Mouse (Mus musculus): ENCODE measurements around the gene Apba2.

The Apba2 gene

DNA sequence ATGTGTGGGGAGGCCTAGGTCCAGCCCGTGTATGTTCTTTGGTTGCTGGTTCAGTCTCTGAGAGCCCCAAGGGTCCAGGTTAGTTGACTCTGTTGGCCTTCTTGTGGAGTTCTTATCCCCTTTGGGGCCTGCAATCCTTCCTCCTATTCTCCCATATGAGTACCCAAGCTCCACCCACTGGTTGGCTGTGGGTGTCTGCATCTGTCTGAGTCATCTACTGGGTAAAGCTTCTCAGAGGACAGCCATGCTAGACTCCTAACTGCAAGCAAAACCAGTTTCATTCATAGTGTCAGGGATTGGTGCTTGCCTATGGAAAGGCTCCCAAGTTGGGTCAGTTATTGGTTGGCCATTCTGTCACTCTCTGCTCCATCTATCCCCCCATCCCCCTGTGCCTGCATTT is 29.8 kb downstream of the Apba2 start:
- no peak for DNase-seq (ENCODE audit: low spot score in 2 of 2)

DNA sequence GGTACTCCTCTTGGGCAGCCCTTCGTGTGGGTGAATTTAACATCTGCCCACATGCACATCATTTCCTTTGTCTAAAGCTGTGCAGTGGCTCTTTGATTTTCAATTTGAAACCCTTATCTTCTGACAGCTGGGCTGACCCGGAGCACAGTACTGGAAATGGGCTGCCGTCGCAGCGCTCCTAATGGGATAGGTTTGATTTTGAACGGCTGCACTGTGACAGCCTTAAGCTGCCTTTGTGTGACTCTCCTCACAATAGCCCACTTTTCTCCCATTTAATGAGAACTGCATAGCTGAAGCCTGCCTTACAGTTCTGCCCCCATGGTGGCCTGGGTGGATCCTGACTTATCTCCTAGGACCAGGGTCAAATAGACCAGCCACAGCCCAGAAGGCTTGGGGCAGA is 31.9 kb downstream of the Apba2 start:
- no peak for DNase-seq (ENCODE audit: low spot score in 2 of 2)

DNA sequence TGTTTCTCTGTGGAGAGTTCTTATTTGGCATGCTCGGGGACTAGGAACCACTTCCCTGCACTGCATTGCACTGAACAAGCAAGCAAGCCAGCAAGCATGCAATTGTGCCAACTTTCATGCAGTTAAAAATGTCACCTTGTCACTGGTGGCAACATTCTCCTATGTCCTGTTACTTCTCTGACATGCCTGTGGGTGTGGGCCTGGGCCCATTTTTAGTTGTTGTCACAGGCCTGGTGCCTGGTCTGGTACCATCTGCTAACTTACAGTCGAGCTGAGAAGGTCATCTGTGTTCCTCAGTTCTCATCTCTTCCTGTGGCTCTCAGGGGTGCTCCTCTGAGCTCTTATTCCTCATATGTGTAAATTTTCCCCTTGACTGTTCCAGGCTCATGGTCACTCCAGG is 33.8 kb downstream of the Apba2 start:
- DNase-seq (ENCODE audit: low spot score in 2 of 2) = no peak

DNA sequence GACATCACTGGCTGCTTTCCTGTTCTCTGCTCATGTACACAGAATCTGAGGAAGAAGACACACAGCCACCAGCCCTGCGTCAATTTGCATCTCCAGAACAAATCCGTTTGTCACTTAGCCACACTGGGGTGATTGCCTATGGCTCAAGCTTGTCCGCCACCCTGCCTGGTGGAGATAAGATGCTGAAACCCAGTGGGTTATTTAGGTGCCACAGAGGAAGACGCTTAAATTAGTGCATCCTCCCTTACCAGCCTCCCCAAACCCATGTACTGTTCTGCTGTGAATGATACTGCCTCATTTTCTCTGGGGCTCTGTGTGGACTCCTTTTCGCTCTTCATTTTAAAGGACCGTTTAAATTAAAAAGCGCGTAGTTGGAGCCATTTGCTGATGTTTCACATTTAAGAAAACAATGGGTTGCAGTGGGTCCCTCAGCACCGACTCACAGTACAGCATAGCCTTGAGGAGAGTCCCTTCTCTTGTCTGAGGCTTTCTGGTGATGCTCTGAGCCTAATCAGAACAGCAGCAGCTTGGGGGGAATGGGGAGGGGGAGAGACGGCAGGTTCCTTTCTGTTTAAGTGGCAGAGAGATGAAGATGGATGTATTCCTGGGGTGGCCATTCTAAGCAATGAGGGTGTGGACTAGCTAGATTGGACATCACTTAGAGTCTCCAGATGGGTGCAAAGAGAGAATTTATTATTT is 38.1 kb downstream of the Apba2 start:
- DNase-seq (ENCODE audit: low spot score in 2 of 2) = no peak

DNA sequence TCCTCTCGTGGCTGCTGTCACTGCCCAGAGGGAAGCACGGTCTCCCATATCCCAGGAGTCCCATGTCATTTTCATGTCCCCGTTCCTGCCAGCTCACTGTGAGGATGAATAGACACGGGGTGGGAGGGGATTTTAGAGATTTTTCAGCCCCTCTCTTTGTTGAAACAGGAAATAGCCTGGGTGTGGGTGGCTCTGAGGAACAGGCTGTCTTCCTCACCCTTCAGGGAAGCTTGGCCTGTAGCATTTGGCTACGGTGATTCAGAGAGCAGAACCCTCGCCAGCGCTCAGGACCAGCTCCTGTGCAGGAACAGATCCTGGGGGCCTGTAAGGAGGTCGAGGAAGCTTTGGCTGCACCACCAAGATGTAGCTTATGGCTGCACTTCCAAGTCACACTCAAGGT is 45.3 kb downstream of the Apba2 start:
- DNase-seq (ENCODE audit: low spot score in 2 of 2) = no peak

DNA sequence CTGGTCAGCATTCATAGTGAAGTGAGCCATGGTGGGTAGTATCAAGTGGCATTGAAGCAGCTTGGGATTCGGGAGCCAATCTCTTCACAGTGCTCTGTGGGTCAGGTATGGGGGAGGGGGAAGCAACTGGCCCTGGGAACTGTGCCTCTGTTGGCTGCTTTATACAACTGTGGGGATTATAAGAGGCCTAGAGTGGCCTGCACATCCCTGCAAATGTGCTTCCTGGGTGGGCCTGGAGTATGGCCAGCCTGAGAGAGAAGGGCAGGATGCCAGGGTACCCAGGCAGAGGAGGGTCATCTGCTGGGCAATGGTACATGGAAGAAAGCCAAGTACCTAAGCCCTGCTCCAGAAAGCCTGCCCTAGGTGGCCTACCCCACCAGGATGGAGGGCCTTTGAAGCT is 49.4 kb downstream of the Apba2 start:
- DNase-seq (ENCODE audit: low spot score in 2 of 2) = no peak

DNA sequence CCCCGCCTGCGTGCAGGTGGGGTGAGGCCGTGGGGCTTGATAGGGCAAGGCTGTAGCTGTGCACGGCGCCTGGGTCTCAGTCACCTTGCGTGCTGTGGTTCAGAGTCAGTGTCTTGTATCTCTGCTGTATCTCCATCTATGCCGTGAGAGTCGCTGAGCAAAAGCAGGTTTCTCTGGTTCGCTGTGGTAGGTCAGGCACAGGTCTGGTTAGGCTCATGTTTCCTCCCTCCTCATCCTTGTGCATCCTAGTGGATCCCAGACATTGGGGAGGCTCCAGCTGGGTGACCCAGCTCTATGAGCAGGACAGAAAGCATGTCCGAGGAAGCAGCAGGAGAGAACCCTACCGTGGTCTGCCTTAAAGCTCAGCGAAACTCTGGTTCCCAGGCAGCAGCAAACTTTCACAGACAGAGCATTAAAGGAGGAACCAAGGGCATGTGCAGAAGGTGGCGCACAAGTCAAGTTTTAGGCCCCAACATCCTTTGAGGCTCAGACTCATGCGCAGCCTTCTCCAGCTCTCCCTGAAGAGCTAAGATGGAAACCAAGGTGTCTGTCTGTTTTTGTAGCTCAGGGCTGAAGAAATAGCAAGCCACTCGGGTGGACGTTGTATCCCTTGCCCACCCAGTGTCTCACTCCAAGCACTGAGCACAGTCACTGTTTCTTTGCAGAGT is 51.2 kb downstream of the Apba2 start:
- no peak for DNase-seq (ENCODE audit: low spot score in 2 of 2)

DNA sequence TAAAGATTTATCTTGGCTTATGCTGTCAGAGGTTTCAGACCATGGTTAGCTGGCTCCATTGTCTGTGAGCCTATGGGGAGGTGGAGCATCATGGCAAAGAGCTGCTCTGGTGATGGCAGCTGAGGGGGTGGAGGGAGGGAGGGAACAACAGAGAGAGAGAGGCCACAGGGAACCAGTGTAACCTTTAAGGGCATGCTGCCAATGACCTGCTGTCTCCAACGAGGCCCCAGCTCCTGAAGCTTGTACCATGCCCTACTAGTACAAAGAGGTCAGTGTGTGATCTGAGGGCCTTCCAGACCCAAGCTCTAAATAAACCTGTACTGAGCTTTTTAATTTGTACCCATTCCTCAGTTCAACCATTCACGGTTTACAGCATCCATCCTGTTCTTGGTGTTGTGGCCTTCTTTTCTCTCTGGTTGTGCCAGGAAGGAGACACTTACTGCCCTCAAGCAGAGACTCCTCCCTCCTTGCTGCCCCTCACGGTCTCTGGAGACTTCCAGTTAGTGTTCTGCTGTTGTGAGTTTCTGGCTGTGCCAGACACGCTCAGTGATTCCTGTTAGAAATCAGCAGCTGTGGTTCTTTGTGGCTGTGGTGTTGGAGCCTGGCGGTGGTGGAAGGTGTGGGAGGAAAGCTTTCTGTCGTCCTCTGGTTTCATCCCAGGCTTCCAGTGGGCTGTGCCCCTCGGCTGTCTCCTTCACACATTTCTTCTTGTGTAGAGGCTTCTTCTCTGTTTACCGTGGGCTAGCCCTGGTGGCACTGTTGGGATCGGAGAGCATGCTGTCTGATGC is 60.4 kb downstream of the Apba2 start:
- DNase-seq (ENCODE audit: low spot score in 2 of 2) = no peak

DNA sequence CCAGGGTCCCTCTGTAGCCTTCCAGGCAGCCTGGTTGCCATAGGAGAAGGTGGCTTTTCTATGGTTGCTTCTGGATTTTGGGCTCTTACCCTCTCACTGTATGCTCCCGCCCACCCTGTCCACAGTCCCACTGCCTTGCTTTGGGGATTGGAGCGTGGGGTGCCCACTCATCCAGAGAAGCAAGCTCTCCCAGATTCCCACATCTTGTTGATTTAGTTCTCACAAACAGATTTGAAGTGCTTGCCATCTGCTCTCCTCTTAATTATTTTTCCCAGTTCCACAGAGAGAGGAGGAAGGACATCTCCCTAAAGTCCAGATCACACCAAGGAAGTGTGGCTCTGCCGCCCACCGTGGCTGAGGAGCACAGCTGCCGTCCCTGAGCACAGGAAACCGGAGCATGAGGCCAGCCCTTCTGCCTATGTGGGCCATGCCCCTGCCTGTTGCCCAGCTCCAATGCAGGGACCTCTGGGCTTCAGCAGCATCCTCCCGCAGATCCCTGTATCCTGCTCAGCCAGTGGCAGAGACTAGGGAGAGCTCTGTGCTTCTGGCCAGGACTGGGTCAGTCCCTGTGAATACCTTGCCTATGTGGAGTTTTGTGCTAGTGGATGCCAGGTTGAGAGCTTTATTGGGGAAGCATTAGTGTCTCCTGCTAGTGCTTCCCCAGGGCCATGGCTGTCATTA is 63.5 kb downstream of the Apba2 start:
- no peak for DNase-seq (ENCODE audit: low spot score in 2 of 2)

DNA sequence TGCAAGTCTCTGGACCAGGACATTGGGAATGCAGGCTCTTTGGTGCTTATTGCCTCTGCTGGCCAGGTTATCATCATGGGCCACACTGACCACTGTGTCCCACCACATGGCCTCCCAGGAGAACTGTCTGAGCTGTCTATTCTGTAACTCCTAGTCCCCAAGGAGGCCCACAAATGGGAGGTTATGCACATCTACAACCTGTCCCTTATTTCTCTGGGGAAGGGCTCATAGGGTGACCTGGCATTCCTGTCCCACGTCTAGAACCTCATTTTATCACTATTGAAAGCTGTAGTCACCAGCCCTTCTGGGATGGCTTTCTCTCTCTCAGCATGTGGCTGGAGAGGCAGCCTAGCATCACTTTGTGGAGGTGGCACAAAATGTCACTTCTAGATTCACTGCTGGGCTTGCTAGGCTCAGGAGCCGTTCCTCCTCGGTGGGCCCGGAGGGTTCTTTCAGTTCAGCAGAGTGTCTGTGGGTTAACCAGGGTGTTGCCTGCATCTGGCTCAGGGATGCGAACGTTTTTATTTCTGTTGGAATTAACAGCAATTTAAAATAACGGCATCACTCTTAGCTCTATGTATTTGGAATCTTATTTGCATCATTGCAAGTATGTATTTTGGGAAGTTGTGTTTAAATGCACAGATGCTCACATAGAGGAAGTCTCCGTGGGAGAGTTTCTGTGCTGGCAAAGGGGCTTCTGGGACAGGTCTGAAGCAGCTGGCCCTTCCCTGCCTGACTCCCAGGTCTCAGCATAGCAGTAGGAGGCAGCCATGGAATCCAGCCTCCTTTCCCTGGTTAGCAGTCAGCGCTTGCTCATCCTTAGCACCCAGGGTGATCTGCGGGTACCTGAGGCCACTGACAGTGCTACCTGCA is 65.1 kb downstream of the Apba2 start:
- no peak for DNase-seq (ENCODE audit: low spot score in 2 of 2)

DNA sequence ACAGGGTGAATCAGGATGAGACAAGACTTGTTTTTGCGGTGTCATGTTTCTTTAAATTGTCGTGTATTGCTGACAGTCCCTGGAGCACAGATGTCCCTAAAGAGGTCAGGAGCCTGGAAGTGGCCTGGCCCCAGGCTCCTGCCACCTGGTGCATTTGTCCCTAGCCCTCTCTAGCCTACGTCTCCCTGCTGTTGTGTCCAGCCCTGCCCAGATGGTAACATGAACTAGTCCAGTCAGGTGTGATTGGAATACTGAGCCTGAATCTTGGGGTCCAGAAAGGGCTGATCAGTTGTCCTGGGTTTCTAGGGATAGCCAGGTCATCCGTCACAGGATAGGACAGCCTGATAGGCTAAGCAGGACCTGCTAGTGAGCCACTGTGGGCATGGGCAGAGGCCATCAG is 67.2 kb downstream of the Apba2 start:
- DNase-seq (ENCODE audit: low spot score in 2 of 2) = no peak

DNA sequence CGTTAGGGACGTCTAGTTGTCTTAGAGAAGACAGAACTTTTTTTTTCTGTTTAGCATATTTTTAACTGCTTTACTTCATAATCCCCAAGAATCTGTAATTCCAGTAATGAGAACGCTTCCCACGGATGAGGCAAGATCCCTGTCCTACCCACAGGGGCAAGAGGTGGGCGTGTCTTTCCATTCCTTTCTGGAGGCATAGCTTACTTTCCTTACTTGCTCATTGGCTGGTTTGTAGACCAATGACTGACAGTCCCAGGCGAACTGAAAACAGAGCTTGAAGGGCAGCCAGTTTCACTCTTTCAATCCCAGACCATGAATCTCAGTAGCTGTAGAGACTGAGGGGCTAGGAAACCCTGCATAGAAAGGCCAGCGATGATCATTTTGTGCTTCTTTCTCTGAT is 68.2 kb downstream of the Apba2 start:
- no peak for DNase-seq (ENCODE audit: low spot score in 2 of 2)

DNA sequence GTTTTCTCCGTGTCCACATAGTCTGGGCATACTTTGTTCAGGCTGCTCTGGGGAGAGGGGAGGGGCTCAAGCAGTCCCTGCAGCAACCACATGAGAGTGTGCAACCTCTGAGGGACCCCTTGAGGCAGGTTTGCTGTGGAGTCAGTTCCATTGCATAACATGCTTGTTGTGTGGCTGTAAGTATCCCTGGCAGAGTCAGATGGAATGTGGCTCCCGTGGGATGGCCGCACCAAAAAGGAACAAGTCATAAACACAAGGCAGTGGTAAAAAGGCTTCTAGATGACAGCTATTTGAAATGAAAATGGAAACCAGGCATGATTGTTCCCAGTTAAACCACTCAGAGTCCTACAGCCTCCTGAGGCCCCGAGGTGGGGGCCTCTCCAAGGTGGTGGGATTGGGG is 69.4 kb downstream of the Apba2 start:
- no peak for DNase-seq (ENCODE audit: low spot score in 2 of 2)

DNA sequence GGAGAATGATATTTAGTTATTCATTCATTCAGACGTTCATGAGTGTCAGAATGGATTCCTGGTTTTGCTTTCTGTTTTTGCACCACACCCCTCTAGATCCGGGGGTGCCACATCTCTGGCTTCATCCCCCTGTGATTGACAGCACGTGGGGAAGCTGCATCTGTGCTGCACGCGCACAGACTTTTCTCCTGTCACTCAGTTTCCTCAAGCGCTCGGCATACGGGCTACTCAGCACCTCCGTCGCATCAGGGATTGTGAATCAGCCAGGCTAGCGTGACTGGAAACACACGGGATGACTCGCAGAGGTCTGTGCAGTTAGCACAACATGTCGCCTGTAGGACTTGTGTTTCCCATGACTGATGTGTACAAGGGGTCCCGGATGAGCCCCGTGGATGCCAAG is 72.6 kb downstream of the Apba2 start:
- DNase-seq (ENCODE audit: low spot score in 2 of 2) = no peak

DNA sequence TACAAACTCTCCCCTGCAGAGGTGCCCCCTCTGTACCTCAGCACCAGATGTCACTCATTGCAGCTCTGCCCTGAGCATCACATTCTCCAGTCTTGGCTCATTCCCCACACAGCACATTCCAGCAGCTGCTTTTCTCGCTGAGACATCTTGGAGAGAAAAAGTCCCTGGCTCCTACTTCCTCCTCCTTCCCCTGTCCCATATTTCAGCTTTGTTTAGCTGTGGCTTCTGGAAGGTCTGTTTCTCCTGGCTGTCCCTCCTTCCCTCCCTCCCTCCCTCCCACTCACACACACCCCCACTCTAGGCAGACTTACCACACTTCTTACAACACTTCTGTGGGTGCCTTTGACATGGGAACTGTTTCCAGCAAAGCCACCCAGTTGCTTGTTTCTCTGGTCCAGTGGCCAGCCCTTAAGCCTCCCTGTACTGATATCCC is 75.0 kb downstream of the Apba2 start:
- no peak for DNase-seq (ENCODE audit: low spot score in 2 of 2)

DNA sequence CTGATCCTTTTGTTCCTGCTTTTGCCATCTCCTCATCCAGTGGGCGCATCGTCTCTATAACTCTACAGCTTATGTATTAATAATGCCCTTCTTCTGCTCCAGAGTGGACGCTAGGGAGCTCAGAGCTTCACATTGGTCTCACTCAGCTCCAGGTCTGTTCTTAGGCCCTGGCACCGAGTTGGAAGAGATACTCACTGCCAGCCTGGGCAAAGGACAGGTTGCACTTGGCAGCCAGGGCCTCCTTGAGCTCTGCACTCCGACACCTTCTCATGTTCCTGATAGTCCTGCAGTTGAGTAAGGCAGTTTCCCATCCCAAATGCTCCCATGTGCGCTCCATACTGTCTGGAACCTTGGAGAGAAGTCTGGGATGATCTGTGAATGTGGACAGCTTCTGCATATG is 76.7 kb downstream of the Apba2 start:
- DNase-seq (ENCODE audit: low spot score in 2 of 2) = no peak

DNA sequence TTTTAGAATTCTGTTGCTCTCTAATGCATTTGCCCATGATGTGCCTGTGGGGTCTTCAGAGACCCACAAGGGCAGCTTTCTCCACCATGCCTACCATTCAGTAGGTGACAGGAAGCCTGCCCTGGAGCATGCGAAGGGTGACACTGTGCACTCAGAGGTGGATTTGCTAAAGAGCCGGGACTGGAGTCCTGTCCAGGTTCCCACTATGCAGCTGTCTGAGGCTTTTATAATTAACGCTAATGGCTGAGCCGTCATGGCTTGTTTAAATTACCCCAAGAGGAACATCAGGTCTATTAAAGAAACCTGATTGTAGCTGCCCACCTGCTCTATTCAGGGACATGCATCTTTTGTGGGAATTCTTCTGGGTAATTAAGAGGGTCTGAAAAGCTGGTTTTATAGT is 78.4 kb downstream of the Apba2 start:
- DNase-seq (ENCODE audit: low spot score in 2 of 2) = no peak

DNA sequence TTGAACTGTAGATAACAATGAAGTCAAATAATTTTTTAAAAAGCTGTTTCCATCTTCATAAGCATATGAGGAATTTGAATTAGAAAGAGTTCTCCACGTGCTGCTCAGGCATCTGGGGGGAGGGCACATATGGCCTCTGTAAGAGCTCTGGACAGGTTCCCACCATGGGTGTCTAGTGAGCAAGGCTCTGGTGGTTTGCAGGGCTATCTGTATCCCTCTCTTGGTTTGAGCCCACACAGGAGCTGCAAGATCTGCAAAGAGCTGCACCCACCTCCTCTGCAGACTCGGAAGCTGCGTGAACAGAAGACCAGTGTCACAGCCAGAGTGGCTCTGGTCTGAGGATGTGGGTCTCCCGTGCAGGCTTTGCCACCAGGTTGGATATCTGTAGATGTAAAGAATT is 78.8 kb downstream of the Apba2 start:
- no peak for DNase-seq (ENCODE audit: low spot score in 2 of 2)

DNA sequence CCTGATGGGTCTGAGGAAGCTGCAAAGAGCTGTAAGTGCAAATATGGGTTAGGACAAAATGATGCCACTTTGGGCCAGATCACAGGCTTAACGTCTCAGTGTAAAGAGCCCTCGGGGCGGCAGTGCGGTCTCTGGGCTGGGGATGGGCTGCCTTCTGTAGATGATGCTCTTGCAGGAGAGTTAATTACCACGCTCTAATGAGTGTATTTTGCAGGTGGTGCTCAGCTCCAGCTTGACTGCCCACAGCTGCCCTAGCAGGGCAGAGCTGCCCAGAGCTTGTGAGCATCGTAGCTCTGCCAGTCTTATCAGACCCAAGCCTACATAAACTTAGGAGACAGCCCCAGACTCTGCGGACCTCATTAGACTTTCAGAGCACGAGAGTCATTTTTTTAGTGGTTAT is 80.9 kb downstream of the Apba2 start:
- no peak for DNase-seq (ENCODE audit: low spot score in 2 of 2)

DNA sequence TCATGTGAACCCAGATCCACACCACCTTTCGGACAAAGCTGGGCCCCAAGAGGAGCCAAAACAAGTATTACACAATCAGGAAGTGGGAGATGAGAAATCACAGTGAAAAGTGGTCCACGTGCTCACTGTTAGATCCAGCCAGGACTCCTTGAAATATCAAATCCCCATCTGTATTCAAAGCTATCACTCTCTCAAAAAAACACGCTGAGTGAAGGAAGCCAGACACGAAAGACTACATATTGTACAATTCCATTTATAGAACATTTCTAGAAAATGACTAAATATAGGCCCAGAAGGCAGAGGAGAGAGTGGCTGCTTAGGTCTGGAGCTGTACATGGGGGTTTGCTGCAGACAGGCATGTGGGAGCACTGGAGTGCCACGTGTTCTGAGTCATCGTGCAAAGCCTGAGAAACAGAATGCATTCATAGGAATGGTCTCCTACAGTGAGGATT is 82.2 kb downstream of the Apba2 start:
- DNase-seq (ENCODE audit: low spot score in 2 of 2) = no peak

DNA sequence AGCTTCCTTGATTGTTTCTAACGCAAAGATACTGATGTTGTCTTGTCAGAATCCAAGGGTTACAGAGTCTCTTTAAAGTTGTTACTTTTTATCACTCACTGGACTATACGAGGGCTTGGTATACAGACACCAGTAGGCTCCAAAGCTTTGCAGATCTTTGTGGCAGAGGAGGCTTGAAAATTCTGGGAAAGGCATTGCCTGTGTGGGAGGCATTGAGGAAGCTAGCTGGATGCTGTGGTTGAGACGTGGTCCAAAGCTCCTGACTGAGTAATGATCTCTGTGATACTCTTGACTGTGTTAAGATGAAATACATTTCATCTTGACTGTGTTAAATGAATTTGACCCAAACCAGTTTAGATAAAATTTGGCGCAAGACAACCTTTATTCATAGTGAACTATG is 84.6 kb downstream of the Apba2 start:
- no peak for DNase-seq (ENCODE audit: low spot score in 2 of 2)
